Mouse (Mus musculus): Measurements from ENCODE around the gene Nanos2. TPM values are rescaled to one million over a fixed set of nuclear protein-coding genes. Genes with fewer than 3 reads are reported as not detected.

Nanos2 gene
- polyA plus RNA-seq, 1 experiment from 2014 or later: not detected

DNA sequence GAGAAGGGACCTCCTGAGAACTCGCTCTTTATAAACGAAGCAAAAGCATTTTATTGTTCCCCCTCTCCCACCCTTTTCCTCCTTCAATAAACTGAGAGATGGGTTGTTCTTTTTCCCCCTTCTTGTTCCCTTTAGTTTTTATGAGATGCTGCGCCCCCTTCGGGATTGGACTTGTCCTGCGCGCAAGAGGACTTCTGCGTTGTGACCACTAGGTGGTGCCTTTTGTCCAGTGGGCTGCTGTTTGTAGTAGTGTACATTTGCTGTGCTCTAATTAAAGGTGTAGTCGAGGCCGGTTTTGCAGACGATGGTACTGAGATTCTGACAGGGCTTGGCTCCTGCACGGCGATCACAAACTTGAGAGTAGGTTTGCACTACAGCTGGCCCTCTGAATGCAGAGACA, 19.3 kb downstream of the Nanos2 start:
- Histone ChIP-seq H3K4me1 (peaks cover 57% of the 10 kb centered on the region), H3K27ac (peak overlapping the region; percentile 85), H3K9ac (no peak overlapping the region), H3K4me3 (replicated peaks) (peak overlapping the region; percentile 86; the same call in 1 of the 2 replicates), H3K27me3 (replicated peaks) (no peaks in the 10 kb centered on the region), H3K4me2 (peak overlapping the region; percentile 95), H3K9me3 (no peaks in the 10 kb centered on the region), H3K36me3 (peaks cover 15% of the 10 kb centered on the region)
- ATAC-seq (ENCODE audit: insufficient read depth, low FRiP score, low read depth): no peak
- 5% methylated on average over 12 of the region's 12 CpGs for WGBS

DNA sequence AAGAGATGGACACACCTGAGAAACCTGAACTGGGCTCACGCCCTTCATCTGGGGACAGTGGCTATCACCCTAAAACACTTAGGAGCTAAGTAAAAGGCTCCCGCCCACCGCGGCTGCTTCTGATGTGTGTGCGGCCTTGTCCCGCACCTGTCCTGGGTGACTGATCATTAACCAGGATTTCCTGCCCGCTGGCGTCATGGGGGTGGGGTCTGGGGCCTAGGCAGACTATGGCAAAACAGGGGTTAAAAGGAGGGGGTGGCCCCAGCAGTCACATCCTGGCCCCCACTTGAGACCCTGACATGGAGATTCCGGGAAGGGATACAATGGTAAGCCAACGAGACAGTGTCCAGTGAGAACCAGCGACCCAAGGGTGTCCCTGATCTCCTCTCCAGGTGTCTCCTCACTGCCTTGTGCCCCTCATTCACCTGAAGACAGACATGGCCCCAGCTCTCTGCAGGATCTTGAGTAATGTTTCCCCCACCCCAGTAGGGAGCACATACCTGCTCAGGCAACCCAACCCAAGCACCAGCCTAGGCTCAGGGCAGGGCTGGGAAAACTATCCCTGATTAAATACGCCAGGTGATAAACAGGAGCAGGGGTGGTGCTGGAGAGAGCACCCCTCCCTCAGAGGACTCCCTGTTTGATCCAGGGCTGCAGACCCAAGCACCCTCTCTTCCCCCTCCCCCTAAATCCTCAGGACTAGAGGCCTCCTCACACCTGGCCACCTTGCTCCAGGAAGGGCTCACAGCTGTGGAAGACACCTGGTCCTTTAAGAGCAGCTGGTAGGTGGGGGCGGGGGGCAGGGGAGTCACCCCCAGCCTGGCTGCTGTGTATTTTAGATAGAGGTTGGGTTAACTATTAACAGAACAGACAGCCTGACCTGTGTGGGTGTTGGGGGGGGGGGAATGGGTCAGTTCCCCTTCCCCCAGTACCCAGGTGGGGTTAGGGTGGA, 20.1 kb downstream of the Nanos2 start:
- Histone ChIP-seq H3K27me3 (replicated peaks) (no peaks in the 10 kb centered on the region), H3K4me2 (peak overlapping the region; percentile 39), H3K9me3 (no peaks in the 10 kb centered on the region), H3K4me1 (peaks cover 56% of the 10 kb centered on the region), H3K27ac (peak overlapping the region; percentile 85), H3K36me3 (peaks cover 15% of the 10 kb centered on the region), H3K4me3 (replicated peaks) (peak overlapping the region; percentile 8; the same call in 1 of the 2 replicates), H3K9ac (no peak overlapping the region)
- peak; percentile 70 for ATAC-seq (ENCODE audit: insufficient read depth, low FRiP score, low read depth)
- 54% methylated on average over 13 of the region's 13 CpGs for WGBS

DNA sequence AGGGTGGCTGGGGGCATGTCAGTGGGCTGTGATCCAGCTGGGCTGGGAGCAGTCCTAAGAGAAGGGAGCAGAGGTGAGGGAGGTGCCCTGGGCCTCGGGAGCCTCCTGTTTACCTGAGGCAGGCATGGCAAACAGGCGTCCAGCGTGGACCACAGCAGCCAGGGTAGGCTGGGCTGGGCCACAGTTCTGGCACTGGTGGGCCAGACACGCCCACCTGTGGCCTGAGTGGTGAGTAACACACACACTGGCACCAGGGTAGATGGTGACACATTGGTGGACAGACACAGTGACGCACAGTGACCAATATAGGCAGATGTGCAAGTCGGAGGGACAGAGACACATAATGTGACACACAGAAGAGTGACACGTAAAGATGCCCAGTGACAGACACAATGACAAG, 23.4 kb downstream of the Nanos2 start:
- H3K4me2 ChIP-seq: no peak overlapping the region
- ATAC-seq (ENCODE audit: insufficient read depth, low FRiP score, low read depth): no peak
- H3K27ac ChIP-seq: no peak overlapping the region
- no peaks in the 10 kb centered on the region for H3K27me3 ChIP-seq (replicated peaks)
- H3K36me3 ChIP-seq: peaks cover 8% of the 10 kb centered on the region
- H3K9ac ChIP-seq: no peak overlapping the region
- H3K4me3 ChIP-seq (replicated peaks): no peak overlapping the region
- 69% methylated on average over 7 of the region's 7 CpGs for WGBS
- no peaks in the 10 kb centered on the region for H3K9me3 ChIP-seq
- H3K4me1 ChIP-seq: peaks cover 42% of the 10 kb centered on the region

DNA sequence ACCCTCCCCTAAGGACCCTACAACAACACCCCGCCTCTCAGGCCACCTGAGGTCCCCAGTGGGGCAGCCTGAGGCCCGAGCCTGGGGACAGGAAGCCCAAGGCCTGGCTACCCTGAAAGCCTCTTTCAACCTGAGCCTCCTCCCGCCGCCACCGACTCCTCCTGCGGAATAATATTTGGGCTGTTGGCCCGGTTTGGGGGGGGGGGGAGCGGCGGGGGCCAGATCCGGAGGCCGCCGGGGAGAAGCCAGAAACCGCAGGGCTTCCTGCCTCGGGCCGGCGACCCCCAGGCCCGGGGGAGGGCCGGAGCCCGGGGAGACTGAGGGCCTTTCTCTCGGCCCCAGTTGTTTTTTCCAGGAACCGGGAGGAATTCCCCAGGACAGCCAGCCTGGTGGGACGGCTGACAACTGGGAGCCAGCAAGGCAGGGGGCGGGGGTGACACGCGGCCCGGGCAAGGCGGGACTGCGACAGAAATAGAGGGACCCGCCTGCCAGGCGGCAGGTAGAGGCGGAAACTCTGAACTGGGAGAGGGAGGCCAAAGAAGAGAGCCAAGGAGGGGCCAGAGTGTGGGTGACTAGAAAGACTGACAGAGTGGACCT, 24.9 kb downstream of the Nanos2 start:
- Histone ChIP-seq H3K9ac (peak overlapping the region; percentile 33; the same call in 1 of the 2 replicates), H3K27ac (peak overlapping the region; percentile 83), H3K36me3 (peaks cover 5% of the 10 kb centered on the region; the same call in 1 of the 2 replicates), H3K4me2 (peak overlapping the region; percentile 73), H3K27me3 (replicated peaks) (no peaks in the 10 kb centered on the region), H3K4me1 (peaks cover 28% of the 10 kb centered on the region), H3K4me3 (replicated peaks) (peak overlapping the region; percentile 36), H3K9me3 (no peaks in the 10 kb centered on the region)
- 2% methylated on average over 31 of the region's 31 CpGs for WGBS
- peak; percentile 38; the same call in 1 of the 2 replicates for ATAC-seq (ENCODE audit: insufficient read depth, low FRiP score, low read depth)

DNA sequence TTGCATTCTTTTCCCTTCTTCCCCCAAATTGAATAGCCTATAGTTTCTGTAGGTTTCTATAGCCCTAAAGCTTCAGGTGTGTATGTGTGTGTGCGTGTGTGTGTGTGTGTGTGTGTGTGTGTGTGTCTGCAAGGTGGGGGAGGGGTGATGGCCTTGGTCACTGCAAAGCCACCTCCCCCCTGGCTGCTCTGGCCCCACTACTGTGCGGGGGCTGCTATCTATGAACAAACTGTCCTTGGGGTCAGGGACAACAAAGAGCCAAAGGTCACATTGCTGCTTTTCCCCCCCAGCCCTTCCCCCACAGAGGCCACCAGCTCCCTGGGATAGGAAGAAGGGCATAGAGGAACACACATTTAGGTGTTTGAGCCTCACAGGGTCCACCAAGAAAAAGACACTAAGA, 25.7 kb downstream of the Nanos2 start:
- Histone ChIP-seq H3K36me3 (no peaks in the 10 kb centered on the region), H3K9ac (no peak overlapping the region), H3K4me3 (replicated peaks) (no peak overlapping the region), H3K4me2 (peak overlapping the region; percentile 3; the same call in 1 of the 2 replicates), H3K4me1 (peaks cover 28% of the 10 kb centered on the region), H3K9me3 (no peaks in the 10 kb centered on the region), H3K27ac (no peak overlapping the region; the same call in 1 of the 2 replicates), H3K27me3 (replicated peaks) (no peaks in the 10 kb centered on the region)
- no peak for ATAC-seq (ENCODE audit: insufficient read depth, low FRiP score, low read depth)
- 40% methylated on average over 2 of the region's 2 CpGs for WGBS

DNA sequence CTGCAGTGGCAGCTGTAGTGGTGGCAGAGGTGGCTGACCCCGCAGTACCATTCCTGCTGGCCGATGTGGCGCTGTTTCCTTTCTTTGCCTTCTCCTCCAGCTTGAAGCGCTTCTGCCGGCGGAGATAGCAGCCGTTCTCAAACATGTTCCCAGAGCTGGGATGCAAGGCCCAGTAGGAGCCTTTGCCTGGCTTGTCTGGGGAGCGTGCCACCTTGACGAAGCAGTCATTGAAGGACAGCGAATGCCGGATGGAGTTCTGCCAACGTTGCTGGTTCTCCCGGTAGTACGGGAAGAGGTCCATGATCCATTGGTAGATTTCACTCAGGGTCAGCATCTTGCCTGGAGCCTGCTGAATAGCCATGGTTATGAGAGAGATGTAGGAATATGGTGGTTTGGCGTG, 27.3 kb downstream of the Nanos2 start:
- no peak overlapping the region for H3K4me2 ChIP-seq
- peaks cover 21% of the 10 kb centered on the region for H3K4me1 ChIP-seq
- no peaks in the 10 kb centered on the region for H3K9me3 ChIP-seq
- no peak overlapping the region for H3K4me3 ChIP-seq (replicated peaks)
- H3K36me3 ChIP-seq: no peaks in the 10 kb centered on the region
- H3K9ac ChIP-seq: no peak overlapping the region
- ATAC-seq (ENCODE audit: insufficient read depth, low FRiP score, low read depth): no peak
- no peak overlapping the region for H3K27ac ChIP-seq
- no peaks in the 10 kb centered on the region for H3K27me3 ChIP-seq (replicated peaks)
- WGBS: 61% methylated on average over 15 of the region's 15 CpGs

DNA sequence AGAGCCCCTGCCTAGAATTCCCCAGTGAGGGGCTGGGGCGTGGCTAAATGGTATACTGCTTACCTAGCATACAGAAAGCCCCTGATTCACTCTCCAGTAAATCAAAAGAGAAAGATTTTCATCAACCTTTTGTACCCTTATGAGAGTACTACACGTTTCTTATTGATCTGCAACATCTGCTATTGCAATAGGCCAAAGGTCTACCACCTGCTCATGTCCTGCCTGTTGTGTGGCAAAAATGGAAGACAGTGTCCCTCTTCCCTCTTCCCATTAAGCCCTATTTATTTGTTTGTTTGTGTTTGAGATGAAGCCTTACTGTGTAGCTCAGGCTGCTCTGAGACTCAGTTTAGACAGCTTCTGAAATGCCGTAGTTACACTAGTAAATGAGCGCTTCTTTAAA, 28.8 kb downstream of the Nanos2 start:
- Histone ChIP-seq H3K4me3 (replicated peaks) (no peak overlapping the region), H3K9ac (no peak overlapping the region), H3K27me3 (replicated peaks) (peaks cover 10% of the 10 kb centered on the region; the same call in 1 of the 2 replicates), H3K36me3 (no peaks in the 10 kb centered on the region), H3K27ac (no peak overlapping the region), H3K9me3 (no peaks in the 10 kb centered on the region), H3K4me1 (peaks cover 17% of the 10 kb centered on the region), H3K4me2 (no peak overlapping the region)
- 86% methylated on average over 4 of the region's 4 CpGs for WGBS
- ATAC-seq (ENCODE audit: insufficient read depth, low FRiP score, low read depth): no peak

DNA sequence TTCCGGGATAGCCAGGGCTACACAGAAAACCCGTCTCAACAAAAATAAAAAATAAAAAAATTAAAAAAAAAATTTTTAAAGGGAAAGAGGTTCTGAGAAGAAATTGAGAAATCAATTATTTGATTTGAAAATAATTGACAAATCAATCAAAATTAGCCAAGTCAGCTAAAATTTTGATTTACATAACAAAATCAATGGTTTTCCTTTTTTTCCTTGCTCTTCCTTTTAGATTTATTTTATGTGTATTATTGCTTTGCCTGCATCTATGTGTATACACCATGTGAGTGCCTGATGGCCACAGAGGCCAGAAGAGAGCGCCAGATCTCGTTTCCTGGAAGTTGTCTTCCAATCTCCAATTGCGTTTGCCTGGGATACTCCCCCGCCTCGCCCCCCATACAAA, 30.7 kb downstream of the Nanos2 start:
- Histone ChIP-seq H3K36me3 (no peaks in the 10 kb centered on the region), H3K4me3 (replicated peaks) (no peak overlapping the region), H3K4me2 (no peak overlapping the region), H3K27ac (no peak overlapping the region), H3K4me1 (0 out of 2 replicates have a peak, but pooled peaks cover 6% of the 10 kb centered on the region), H3K27me3 (replicated peaks) (peaks cover 23% of the 10 kb centered on the region), H3K9ac (no peak overlapping the region), H3K9me3 (no peaks in the 10 kb centered on the region)
- no peak for ATAC-seq (ENCODE audit: insufficient read depth, low FRiP score, low read depth)
- 84% methylated on average over 7 of the region's 7 CpGs for WGBS

DNA sequence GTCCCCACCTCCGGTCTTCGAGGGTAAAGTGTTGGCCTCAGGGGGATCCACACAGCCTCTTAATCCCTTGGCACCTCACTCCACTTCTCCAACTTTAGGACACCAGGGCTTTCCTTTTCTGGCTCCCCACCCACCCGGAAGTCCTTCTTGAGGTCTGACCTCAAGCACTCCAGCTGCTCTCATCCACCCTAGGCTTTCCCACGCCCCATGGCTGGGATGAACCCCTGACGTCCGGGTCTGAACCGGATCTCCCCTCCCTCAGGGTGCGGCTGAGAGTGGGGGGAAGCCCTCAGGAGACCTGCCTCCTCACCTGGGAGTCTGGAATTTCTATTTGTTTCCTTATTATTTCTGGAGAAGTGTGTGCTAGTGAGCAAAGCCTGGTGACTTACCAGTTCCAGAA, 33.8 kb downstream of the Nanos2 start:
- 8% methylated on average over 8 of the region's 8 CpGs for WGBS
- Histone ChIP-seq H3K36me3 (no peaks in the 10 kb centered on the region), H3K4me2 (peak overlapping the region; percentile 49), H3K4me3 (replicated peaks) (peak overlapping the region; percentile 76), H3K9me3 (no peaks in the 10 kb centered on the region), H3K27me3 (replicated peaks) (peaks cover 30% of the 10 kb centered on the region), H3K9ac (no peak overlapping the region), H3K27ac (peak overlapping the region; percentile 16; the same call in 1 of the 2 replicates), H3K4me1 (peaks cover 21% of the 10 kb centered on the region)
- ATAC-seq (ENCODE audit: insufficient read depth, low FRiP score, low read depth): no peak

DNA sequence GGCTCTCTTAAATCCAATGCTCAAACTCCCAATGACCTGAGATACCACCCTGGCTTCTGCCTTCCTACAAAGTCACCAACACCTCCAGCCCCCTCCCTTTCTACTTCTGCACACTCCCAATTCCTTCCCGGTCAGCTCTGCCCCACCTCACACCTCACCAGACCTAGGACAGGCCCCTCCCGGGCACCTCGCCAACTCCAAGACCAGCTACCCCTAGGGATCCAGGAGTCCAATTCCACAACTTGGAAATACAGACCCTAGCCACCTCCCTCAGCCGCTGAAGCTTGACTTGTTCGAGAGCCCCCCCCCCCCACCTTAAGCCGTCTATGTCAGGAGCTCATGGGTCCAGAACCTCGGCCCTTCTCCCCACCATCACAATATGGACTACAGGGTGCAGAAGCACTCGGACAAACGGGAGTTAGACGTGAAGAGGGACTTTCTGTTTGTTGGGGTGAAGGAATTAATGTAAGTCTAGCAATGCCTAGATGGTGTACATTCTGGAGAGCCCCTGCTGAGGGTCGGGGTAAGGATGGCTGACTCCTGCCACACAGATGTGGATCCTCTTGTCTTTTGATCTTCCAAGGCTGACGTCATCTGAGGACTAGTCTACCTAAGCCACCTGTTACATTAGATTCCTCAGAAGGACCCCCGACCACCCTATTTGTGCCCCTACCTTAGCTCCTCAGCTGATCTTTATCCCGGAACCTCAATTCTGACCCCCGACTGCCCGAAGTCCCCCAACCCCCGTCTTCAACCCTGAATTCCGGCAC, 35.2 kb downstream of the Nanos2 start:
- H3K4me3 ChIP-seq (replicated peaks): peak overlapping the region; percentile 76
- H3K9me3 ChIP-seq: no peaks in the 10 kb centered on the region
- ATAC-seq (ENCODE audit: insufficient read depth, low FRiP score, low read depth): 0 out of 2 replicates have a peak, but pooled peaks have one; percentile 13
- peak overlapping the region; percentile 49 for H3K4me2 ChIP-seq
- H3K4me1 ChIP-seq: peaks cover 25% of the 10 kb centered on the region
- H3K9ac ChIP-seq: peak overlapping the region; percentile 20; the same call in 1 of the 2 replicates
- peaks cover 30% of the 10 kb centered on the region for H3K27me3 ChIP-seq (replicated peaks)
- peak overlapping the region; percentile 21; the same call in 1 of the 2 replicates for H3K27ac ChIP-seq
- 39% methylated on average over 18 of the region's 18 CpGs for WGBS
- no peaks in the 10 kb centered on the region for H3K36me3 ChIP-seq

DNA sequence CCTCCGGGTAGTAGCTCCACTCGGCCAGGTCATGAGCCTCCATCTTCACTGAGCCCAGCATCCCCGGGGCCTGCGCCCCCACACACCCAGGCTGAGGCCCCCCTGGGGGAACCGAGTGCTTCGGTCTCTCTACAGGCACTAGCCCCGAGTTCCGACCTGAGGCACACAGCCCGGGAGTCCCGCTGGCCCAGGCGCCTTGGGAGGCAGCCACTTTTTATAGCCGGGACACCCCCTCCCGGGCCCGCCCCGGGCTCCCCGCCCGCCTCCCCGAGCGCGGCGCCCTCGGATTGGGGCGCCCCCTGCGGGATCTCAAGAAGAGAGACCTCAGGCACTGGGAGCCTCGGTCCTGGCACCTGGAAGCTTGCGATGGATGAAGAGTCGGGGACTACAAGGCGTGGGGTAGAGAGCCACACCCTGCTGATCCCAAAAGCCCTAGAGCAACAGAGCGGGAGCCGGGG, 36.2 kb downstream of the Nanos2 start, which contains the start of gene Foxa3:
TSS of gene Foxa3 (minus strand) at position 182 of the 458 bp plus-strand sequence.
- Histone ChIP-seq H3K4me1 (peaks cover 25% of the 10 kb centered on the region), H3K4me2 (peak within 1 kb of the TSS; percentile 85), H3K9me3 (no peaks in the 10 kb centered on the region), H3K9ac (peak within 1 kb of the TSS; percentile 83), H3K4me3 (replicated peaks) (peak within 1 kb of the TSS; percentile 76), H3K27me3 (replicated peaks) (peaks cover 30% of the 10 kb centered on the region), H3K27ac (no peak within 1 kb of the TSS; the same call in 1 of the 2 replicates), H3K36me3 (no peaks in the 10 kb centered on the region)
- WGBS: 2% methylated on average over 30 of the region's 30 CpGs
- ATAC-seq (ENCODE audit: insufficient read depth, low FRiP score, low read depth): peak; percentile 54

Measured in stomach, embryonic 15.5 days (tissue).